Mouse (Mus musculus) midbrain, embryonic 14.5 days (tissue): Measurements from ENCODE around the gene Hbs1l. TPM values are rescaled to one million over a fixed set of nuclear protein-coding genes. Genes with fewer than 3 reads are reported as not detected.
"Not testable (repeated sequence)": the region's sequence is repeated elsewhere in the genome, so short reads cannot be mapped to it uniquely, and the experiment has no call there.

Experiments used
- ATAC-seq: fragments of 200-750 bp; cut with Nextera tagmentation; 2 replicates; pipeline ENCODE4 v1.8.0; 2017; ENCODE audit warnings: moderate number of reproducible peaks, moderate library complexity; ENCODE audit not compliant: low FRiP score, low TSS enrichment
- DNase-seq: peaks from one replicate; pipeline ENCODE4 v3.0.0-alpha.2; 2015
- H3K27ac ChIP-seq: fragments of 300-500 bp; sonication (generic); replicated peaks from 2 replicates; pipeline ENCODE4 v1.5.1; 2014; ENCODE audit warnings: mild to moderate bottlenecking, low read depth, low read length, moderate library complexity
- H3K27me3 ChIP-seq: fragments of 300-500 bp; sonication (generic); 2 replicates; pipeline ENCODE4 v1.6.1; 2014; ENCODE audit warnings: low read length, control low read depth, mixed read lengths; ENCODE audit not compliant: control insufficient read depth, insufficient read depth
- H3K36me3 ChIP-seq: fragments of 300-500 bp; sonication (generic); 2 replicates; pipeline ENCODE4 v1.6.1; 2014; ENCODE audit warnings: low read length, control low read depth; ENCODE audit not compliant: control insufficient read depth, insufficient read depth
- H3K4me1 ChIP-seq: fragments of 300-500 bp; sonication (generic); 2 replicates; pipeline ENCODE4 v1.6.1; 2014; ENCODE audit warnings: mild to moderate bottlenecking, antibody characterized with exemption, low read length, control low read depth; ENCODE audit not compliant: control insufficient read depth, insufficient read depth
- H3K4me2 ChIP-seq: fragments of 300-500 bp; sonication (generic); 2 replicates; pipeline ENCODE4 v1.6.1; 2014; ENCODE audit warnings: mild to moderate bottlenecking, low read length, moderate library complexity
- H3K4me3 ChIP-seq: fragments of 300-500 bp; sonication (generic); replicated peaks from 2 replicates; pipeline ENCODE4 v1.5.1; 2014; ENCODE audit warnings: low read depth, low read length
- H3K9ac ChIP-seq: fragments of 300-500 bp; sonication (generic); replicated peaks from 2 replicates; pipeline ENCODE4 v1.6.1; 2014; ENCODE audit warnings: mild to moderate bottlenecking, low read length, moderate library complexity
- H3K9me3 ChIP-seq: fragments of 300-500 bp; sonication (generic); 2 replicates; pipeline ENCODE4 v1.6.1; 2016; ENCODE audit warnings: low read length, control low read depth, mixed read lengths; ENCODE audit not compliant: control insufficient read depth
- WGBS: fragments of 180-500 bp; shearing (Covaris S2); extraction: QIAGEN DNeasy Blood & Tissue Kit; methylation state at CpG from one replicate; pipeline ENCODE4 v1.1.7; 2014; 5-methylcytosine and 5-hydroxymethylcytosine counted together
- polyA plus RNA-seq: library from polyadenylated mRNA; unstranded; fragments of >200 nt; fragmentation: Nextera tagmentation; extraction: Ambion mirVana; gene quantifications from 2 replicates; pipeline ENCODE4 v1.2.1, GENCODE M21; 2014

Gene Hbs1l
- polyA plus RNA-seq, 1 experiment from 2014 or later, result 102 TPM

DNA sequence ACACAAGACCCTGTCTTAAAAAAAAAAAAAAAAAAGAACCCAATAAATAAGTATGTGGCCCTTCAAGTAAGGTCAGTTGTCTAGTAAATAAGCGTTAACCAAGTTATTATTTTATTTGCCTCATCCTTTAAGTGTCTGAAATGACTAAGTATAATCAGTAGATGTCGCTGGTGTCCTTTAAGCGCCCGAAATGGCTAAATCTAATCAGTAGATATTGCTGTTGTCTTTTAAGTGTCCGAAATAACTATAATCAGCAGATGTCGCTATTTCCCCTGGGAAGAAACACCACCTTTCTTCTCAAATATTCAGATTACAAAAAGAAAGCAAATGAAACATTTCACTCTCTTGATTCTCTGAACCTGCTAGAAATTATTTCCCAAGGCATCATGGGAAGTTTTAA is 87.1 kb downstream of the Hbs1l start:
- no peaks in the 10 kb centered on the region for H3K27me3 ChIP-seq
- H3K27ac ChIP-seq, result no peak overlapping the region
- no peaks in the 10 kb centered on the region for H3K9me3 ChIP-seq
- DNase-seq (peak; percentile 91), ATAC-seq (no peak; the same call in 1 of the 2 replicates)
- 26% methylated on average over 6 of the region's 6 CpGs for WGBS
- no peak overlapping the region for H3K9ac ChIP-seq
- H3K4me2 ChIP-seq, result no peak overlapping the region
- H3K4me1 ChIP-seq, result no peaks in the 10 kb centered on the region
- no peaks in the 10 kb centered on the region for H3K36me3 ChIP-seq
- H3K4me3 ChIP-seq, result no peak overlapping the region

DNA sequence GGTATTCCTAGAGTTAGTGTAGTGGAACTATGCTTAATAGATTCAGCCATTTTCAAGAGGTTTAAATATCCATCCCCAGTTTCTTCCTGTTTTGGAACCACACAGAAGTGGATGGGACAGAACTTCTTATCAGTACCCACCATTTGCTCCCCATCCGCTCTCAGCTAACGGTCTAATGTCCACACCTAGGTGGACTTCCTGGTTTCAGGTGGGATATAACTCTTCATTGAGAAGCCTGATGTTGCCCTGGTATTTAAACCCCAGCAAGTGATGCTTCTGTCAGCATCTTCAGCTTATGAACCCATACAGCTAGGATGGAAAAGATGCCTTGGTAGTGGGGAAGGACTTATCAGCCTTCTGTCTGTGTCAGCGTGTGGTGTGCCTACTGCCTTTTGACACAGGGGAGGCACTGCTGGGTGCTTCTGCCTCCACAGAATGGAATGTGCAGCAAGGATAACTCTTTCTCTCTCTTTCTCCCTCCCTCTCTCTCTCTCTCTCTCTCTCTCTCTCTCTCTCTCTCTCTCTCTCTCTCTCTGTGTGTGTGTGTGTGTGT is 89.4 kb downstream of the Hbs1l start:
- H3K36me3 ChIP-seq, result no peaks in the 10 kb centered on the region
- H3K27me3 ChIP-seq, result no peaks in the 10 kb centered on the region
- DNase-seq, result no peak
- no peaks in the 10 kb centered on the region for H3K9me3 ChIP-seq
- H3K27ac ChIP-seq, result no peak overlapping the region
- no peak overlapping the region for H3K4me3 ChIP-seq
- no peaks in the 10 kb centered on the region for H3K4me1 ChIP-seq
- 75% methylated on average over 3 of the region's 3 CpGs for WGBS
- no peak for ATAC-seq
- H3K4me2 ChIP-seq, result no peak overlapping the region
- H3K9ac ChIP-seq, result no peak overlapping the region

DNA sequence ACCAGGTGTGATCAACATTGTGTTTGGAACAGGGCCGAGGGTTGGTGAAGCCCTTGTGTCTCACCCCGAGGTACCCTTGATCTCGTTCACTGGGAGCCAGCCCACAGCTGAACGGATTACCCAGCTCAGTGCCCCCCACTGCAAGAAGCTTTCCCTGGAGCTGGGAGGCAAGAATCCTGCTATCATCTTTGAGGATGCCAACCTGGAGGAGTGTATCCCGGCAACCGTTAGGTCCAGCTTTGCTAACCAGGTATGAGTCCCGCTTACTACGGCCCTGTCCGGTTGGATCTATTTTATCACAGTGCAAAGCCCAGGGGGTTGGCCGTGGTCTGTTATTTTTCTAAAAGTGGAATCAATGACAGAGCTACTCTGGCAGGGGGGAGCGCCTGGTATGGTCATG is 93.3 kb downstream of the Hbs1l start:
- Histone ChIP-seq H3K36me3 (no peaks in the 10 kb centered on the region), H3K9ac (no peak overlapping the region), H3K4me1 (no peaks in the 10 kb centered on the region), H3K4me2 (no peak overlapping the region), H3K4me3 (no peak overlapping the region), H3K9me3 (no peaks in the 10 kb centered on the region), H3K27ac (no peak overlapping the region), H3K27me3 (no peaks in the 10 kb centered on the region)
- DNase-seq (no peak), ATAC-seq (no peak)
- 83% methylated on average over 11 of the region's 11 CpGs for WGBS

DNA sequence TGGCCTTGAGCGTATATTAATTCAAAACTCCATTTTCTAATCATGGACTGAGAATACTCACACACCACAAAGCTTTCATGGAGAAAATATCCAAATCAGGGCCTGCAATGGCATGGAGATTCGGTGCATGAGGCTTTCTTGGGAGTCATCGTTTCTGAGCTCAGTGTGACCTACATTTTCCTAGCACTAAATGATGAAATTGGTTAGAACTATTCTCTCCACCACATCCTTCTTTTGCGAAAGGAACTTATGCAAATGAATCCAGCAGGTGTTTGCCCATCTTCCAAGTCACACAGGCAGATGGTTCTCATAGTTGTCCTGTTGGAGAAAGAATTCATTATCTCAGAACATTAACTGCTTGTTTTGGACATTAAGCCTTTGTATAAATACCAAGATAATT is 94.7 kb downstream of the Hbs1l start:
- H3K9me3 ChIP-seq, result no peaks in the 10 kb centered on the region
- 83% methylated on average over 4 of the region's 4 CpGs for WGBS
- H3K36me3 ChIP-seq, result no peaks in the 10 kb centered on the region
- no peak for ATAC-seq
- DNase-seq, result no peak
- no peaks in the 10 kb centered on the region for H3K4me1 ChIP-seq
- H3K27ac ChIP-seq, result no peak overlapping the region
- no peak overlapping the region for H3K4me3 ChIP-seq
- H3K9ac ChIP-seq, result no peak overlapping the region
- no peaks in the 10 kb centered on the region for H3K27me3 ChIP-seq
- no peak overlapping the region for H3K4me2 ChIP-seq

DNA sequence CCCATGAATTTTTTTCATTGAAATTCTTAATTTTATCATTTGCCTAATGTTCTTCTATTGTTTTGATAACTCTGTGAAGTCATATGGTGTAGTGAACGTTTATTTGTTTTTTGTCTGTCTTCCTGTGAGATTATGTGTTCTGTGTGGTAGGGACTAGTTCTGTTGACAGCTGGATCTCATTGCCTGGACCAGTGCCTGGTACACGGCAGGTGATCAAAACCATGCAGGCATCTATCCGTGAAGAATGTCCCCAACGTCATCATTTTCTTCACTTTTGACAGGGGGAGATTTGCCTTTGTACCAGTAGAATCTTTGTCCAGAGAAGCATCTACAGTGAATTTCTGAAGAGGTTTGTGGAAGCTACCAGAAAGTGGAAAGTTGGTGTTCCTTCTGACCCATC is 95.5 kb downstream of the Hbs1l start:
- ATAC-seq, result no peak
- no peaks in the 10 kb centered on the region for H3K4me1 ChIP-seq
- no peak overlapping the region for H3K4me3 ChIP-seq
- H3K27me3 ChIP-seq, result no peaks in the 10 kb centered on the region
- no peak overlapping the region for H3K4me2 ChIP-seq
- no peak overlapping the region for H3K27ac ChIP-seq
- no peak overlapping the region for H3K9ac ChIP-seq
- H3K9me3 ChIP-seq, result no peaks in the 10 kb centered on the region
- DNase-seq, result no peak
- WGBS, result 77% methylated on average over 4 of the region's 4 CpGs
- no peaks in the 10 kb centered on the region for H3K36me3 ChIP-seq

DNA sequence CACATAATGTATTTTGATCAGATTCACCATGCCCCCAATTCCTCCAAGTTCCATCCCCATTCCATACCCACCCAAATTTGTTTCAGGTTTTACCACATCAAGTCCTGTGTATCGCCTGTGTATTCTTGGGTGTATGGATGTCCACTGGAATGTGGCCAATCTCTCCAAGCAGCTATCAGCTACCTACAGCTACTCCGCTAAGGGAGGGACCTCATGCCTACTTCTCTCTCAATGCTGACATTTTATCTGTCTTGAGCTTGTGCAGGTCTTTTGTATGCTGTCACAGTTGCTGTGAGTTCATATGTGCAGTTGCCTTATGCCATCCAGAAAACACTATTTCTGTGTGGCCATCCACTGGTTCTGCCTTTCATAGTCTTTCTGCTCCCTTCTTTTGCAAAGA is 97.6 kb downstream of the Hbs1l start:
- no peaks in the 10 kb centered on the region for H3K36me3 ChIP-seq
- WGBS, result 98% methylated on average over 2 of the region's 2 CpGs
- ATAC-seq, result no peak
- H3K27me3 ChIP-seq, result no peaks in the 10 kb centered on the region
- H3K4me2 ChIP-seq, result no peak overlapping the region
- H3K4me3 ChIP-seq, result no peak overlapping the region
- H3K9ac ChIP-seq, result no peak overlapping the region
- no peaks in the 10 kb centered on the region for H3K9me3 ChIP-seq
- H3K4me1 ChIP-seq, result no peaks in the 10 kb centered on the region
- DNase-seq, result no peak
- no peak overlapping the region for H3K27ac ChIP-seq

DNA sequence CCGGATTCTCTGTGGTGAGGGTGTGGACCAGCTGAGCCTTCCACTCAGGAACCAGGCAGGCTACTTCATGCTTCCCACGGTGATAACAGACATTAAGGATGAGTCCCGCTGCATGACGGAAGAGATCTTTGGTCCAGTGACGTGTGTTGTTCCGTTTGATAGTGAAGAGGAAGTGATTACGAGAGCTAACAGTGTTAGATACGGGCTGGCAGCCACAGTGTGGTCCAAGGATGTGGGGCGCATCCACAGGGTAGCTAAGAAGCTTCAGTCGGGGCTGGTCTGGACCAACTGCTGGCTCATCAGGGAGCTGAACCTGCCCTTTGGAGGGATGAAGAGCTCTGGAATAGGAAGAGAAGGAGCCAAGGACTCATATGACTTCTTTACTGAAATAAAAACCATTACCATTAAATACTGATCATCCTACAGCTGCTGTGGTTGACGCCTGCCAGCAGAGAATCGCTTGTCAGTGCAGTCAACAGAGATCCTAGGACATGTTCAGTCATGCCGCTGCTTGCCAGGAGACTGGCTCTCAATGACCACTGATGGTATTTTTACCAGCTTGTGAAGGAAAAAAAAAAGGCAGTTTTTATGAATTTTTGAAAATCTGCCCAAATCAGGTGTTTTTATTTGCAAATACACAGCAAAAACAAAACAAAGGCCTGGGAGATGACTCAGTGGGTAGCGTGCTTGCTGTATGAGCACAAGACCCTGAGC is 99.8 kb downstream of the Hbs1l start:
- no peak for ATAC-seq
- Histone ChIP-seq H3K27ac (no peak overlapping the region), H3K9ac (no peak overlapping the region), H3K4me2 (no peak overlapping the region), H3K4me3 (no peak overlapping the region), H3K4me1 (no peaks in the 10 kb centered on the region), H3K9me3 (no peaks in the 10 kb centered on the region), H3K36me3 (no peaks in the 10 kb centered on the region), H3K27me3 (no peaks in the 10 kb centered on the region)
- DNase-seq, result no peak
- 89% methylated on average over 14 of the region's 14 CpGs for WGBS

DNA sequence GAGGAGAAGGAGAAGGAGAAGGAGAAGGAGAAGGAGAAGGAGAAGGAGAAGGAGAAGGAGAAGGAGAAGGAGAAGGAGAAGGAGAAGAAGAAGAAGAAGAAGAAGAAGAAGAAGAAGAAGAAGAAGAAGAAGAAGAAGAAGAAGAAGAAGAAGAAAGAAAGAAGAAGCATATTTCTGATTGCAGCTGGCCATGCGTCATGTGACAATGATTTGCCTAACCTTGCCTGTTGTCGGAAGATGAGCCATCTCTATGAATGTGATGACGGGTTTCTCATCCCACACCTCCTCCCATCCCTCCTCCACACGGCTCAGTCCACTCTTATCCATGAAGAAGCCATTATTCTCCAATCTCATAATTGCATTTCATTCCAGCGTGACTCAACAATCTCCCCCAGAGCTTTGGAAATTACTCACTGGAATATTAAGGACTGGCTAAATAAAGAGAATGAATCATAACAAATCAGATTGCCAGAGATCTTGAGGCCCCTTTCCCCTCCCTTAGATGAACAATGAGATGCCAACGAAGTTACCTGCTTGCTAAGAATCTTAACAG is 103.2 kb downstream of the Hbs1l start:
- WGBS, result 78% methylated on average over 6 of the region's 6 CpGs
- ATAC-seq, H3K9me3 ChIP-seq, H3K27me3 ChIP-seq, H3K4me3 ChIP-seq, H3K4me2 ChIP-seq, H3K36me3 ChIP-seq, H3K4me1 ChIP-seq, H3K27ac ChIP-seq, DNase-seq, H3K9ac ChIP-seq: not testable (repeated sequence)

DNA sequence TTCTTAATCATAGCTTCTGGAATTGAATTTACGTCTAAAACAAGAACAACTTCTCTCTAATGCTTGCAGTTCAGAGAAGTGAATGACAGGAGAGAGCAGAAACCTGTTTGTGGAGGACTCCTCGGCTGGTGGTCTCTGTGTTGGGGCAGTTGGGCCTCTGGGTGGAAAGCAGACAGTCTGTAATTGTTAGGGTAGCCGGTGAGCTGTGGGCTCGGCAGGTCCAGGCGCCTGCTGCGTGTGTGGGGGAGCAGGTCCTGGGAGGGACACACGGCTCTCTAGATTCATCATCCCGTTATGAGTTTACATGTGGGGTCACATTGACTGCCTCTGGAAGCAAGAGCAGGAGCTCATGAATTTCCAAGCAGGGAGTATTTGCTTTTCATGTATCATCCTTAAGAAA is 103.8 kb downstream of the Hbs1l start:
- Histone ChIP-seq H3K27ac (no peak overlapping the region), H3K4me2 (no peak overlapping the region), H3K4me1 (no peaks in the 10 kb centered on the region), H3K36me3 (no peaks in the 10 kb centered on the region), H3K9ac (no peak overlapping the region), H3K9me3 (no peaks in the 10 kb centered on the region), H3K27me3 (no peaks in the 10 kb centered on the region), H3K4me3 (no peak overlapping the region)
- DNase-seq (no peak), ATAC-seq (no peak)
- 67% methylated on average over 8 of the region's 8 CpGs for WGBS
